Mouse (Mus musculus) c-Kit-negative CD71-positive TER-119-positive erythroid progenitor cells, embryonic 14.5 days (primary cell): ENCODE measurements around the gene Slit1.

Source experiments
- DNase-seq: peaks from one replicate; pipeline ENCODE4 v3.0.0-alpha.2; 2013; ENCODE audit warnings: low read depth, low spot score

Slit1 gene

DNA sequence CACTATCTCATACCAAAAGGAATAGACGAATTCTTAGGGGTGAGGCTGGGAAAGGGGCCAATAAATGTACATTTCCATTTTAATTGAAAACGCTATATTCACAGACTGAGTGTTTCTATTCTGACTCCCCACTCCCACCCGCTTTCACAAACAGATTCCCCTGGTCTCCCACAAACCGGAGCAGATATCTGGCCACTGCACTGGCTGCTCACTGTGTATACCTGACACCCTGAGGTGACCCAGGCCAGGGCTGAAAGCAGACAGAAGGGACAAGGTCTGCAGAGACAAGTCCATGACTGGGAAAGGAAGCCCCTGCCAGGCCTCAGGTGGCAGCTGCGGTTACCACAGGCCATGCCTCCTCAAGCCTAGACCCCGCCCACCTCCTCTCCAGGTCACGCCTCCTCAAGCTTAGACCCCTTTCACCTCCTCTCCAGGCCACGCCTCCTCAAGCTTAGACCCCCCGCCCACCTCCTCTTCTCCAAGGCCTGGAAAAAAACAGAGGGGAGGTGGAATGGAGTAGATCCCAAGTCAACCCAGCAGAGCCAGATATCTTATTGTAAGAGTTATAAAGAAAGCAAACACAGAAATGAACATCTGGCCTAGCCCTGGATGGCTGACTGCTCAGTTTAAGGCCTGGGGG, 18.5 kb downstream of the Slit1 start:
- no peak for DNase-seq

DNA sequence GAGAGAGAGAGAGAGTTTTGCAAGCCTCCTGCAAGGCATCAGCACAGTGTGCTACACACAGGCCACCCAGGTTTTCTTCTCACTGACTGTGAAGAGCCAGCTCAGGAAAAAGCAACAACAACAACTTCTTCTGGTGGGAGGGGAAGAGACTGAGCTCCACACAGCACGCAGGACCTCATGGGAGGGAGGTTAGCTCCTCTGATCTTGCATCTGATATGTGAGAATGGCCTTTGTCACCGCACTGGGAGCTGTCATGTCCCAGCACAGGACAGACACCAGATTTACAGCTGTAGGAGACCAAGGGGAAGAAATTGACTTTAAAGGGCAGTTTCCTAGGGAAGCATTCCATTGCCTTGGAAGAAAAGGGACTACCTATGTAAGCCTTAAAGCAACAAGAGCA, 20.1 kb downstream of the Slit1 start:
- DNase-seq: no peak

DNA sequence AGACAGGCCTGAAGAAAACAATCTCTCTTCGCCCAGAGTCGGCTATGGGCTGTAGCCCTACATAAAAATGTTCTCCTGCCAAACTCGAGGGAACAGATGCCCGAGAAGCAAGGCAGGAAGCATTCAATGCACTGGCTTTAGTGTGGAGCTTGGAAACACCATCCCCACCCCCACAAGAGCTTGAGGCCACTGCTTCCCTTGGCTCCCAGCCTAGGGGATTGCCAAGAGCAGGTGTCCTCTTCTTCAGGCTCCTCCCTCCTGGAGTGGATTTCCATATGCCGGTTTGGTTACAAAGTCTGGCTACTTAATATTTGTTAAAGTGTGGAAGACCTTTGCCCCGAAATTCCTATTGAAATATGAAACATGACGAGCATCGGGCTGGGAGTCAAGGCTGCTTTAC, 24.0 kb downstream of the Slit1 start:
- DNase-seq: no peak

DNA sequence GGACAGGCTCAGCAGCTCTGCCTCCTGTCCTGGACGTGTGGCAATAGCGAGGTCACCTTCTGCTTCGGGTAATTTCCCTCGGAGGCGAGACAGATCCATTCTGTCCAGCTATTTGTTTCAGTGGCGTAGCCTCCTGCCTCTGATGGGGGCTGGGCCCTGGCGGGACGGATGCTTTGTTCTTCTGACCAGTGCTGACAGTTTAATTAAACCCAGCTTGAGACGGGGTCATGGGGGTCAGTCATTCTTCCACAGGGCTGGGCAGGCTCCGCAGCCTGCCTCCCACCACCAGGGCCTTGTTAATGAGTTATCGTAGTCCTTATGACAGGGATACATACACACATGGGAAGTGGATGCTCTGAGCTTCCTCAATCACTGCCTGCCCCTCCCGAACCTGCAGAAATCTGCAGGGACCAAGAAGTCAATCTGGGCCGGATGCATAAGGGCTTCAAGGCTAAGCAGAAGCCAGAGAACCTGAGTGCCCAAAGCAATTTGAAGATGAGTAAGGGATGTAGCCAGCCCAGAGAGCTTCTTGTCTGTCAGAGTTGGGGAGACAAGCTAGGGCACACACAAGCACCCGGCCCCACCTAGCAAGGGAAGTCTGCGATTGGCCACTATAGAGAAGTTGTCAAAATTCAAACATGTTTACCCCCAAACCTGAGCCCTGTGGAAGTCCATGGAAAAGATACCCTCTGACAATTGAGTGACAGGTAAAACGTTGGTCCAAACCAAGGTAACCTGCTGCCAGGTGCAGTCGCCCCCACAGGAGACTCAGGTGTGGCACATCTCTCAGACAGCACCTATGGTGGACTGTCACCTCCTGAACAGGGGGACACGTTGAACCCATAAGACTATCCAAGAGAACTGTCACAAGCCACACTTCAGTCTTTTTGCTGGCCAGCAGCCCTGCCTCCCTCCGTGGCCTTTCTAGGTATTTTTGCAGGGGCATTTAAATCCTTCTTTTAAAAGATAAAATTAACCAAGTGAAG, 26.9 kb downstream of the Slit1 start:
- DNase-seq: no peak

DNA sequence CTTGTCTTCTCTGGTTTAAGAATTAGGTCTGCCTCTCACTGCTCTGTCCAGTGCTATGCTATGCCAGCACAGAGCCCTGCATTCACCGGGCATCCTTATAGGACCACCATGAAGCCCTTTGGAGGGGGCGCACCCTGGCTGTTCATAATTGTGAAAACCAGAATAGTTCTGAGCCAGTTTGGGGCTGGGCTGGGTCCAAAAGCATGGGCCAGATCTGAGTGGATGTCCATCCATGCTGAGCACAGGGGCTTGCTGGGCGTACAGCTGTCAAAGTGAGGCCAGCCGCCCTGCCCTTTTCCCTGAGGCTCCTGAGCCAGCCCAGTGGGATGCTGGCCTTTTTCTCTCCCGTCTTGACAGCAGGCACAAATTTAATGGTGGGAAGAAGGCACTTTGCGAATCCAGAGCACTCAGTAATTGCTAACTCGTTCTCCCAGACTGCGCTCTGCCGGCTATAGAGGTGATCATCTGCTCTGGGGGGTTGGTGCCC, 29.0 kb downstream of the Slit1 start:
- DNase-seq: no peak

DNA sequence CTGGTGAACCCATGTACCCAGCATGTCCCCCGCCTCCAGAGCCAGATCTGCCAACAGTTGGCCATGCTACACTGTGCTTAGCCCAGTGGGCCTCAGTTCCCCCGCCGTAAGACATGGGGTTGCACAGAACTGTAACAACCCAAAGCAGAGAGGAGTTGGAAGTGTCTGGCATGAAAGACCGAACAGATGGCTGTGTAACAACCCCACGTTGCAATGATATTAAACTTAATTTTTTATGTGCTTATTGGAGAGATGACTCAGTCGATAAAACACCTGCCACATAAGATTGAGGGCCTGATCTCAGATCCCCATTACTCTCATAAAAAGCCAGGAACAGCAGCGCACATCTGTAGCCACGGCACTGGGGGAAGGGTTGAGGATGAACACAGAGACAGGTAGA, 30.6 kb downstream of the Slit1 start:
- DNase-seq: no peak

DNA sequence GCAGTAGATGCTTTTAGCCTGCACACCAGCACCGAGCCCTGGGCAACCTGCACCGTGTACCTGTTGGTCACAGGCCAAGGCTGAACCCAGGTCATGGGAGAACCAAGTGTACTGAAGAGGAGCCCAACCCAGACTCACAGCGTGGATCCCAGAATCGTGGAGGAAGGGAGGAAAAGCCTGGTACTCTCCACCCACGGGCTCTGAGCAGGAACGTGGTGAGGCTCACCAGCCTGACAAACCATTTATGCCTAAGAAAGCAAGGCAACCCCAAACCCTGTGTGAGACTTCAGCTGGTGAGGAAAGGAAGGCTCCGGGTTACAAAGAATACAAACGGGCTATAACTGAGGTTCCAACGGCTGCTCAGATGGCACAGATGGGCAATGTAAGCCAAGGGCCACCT, 31.8 kb downstream of the Slit1 start:
- no peak for DNase-seq

DNA sequence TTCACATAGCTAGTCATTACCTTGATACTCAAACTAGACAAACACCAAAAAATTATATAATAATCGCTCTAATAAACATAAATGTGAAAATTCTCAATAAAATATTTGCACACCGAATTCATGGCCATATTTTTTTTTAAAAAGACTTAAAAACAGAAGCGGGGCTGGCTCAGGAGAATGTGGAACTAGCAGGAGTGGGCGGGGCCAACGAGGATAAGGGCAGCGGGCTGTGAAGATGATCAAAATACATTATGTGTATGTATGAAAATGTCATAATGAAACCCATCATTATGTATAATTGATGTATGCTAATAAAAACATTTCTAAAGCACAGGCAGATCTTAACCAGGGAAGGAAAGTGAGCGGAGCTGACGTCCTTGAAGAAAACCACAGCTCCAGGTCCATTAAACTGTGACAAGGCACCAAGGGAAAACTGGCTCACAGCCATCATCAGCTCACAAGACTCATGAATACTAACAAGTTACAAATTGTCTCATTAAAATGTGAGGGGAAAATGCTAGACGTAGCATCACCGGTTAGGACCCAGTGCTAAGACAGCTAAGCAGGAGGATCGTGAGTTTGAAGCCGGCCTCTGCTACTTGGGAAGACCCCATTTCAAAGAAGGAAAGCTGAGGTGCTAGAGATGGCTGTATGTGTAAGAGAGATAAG, 33.8 kb downstream of the Slit1 start:
- DNase-seq: no peak

DNA sequence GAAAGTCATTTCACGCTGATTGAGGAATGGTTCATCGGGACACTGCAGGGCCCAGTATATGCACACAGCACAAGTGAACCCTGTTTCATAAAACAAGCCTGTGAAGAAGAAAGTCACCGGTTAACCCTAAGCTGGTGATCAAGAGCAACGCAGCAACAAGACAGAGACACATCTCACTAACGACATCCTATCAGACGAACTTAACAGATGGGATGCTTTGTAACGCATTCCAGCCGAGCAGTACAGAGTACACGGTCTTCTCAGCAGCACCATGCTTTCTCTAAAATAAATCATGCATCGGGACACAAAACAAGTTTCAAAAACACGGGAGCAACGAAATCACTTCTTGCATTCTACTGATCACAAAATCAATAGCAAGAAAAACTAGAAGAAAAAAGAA, 35.6 kb downstream of the Slit1 start:
- no peak for DNase-seq

DNA sequence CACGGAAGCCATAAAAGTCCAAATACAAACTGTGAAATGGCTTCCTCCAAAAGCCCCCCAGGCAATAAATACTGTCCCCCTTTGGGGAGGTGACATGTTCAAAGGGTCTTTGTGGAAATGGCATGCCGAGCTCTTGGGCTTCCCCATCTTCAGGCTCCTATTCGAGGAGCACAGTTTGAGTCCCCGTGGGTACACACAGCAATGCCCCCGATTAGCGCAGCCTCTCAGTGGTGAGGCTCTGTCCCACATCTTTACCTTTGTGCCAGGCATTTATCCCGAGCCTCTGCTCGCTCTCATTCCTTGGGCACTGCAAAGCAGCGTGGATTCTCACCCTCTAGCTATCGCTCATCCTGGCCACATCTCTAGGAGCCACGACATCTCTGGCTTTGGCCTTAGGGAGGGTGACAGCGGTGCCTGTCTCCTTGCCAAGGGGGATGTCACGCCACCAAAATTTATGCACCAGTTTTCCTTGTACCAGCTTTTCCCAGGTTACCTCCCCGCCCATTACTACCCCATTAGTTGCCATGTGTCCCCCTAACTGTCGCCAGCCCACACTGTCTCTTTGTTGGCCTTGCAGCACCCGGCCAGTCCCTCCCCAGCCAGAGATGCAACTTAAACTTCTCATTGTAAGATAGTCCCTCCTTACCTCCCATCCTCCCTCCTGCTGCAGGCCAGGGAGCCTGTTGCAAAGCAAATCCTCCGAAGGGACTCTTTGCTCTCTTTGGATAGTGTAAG, 37.2 kb downstream of the Slit1 start:
- no peak for DNase-seq

DNA sequence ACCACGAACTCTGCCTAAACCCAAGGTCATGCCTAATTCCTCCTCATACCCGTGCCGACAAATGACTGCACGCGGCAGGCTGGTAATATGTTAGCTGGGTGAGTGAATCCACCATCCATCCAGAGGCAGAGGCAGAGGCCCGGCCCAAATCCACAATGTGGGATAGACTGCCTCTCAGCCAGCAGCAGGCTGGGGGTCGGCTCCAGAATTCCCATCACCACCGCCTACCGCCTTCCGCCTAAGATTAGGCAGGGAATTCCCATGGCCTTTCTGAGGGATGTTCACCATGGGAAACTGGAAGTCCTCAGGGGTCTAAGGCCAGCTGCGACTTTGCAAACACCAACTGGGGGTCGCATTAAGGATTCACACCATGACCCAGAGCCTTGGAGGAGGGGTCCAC, 38.0 kb downstream of the Slit1 start:
- no peak for DNase-seq

DNA sequence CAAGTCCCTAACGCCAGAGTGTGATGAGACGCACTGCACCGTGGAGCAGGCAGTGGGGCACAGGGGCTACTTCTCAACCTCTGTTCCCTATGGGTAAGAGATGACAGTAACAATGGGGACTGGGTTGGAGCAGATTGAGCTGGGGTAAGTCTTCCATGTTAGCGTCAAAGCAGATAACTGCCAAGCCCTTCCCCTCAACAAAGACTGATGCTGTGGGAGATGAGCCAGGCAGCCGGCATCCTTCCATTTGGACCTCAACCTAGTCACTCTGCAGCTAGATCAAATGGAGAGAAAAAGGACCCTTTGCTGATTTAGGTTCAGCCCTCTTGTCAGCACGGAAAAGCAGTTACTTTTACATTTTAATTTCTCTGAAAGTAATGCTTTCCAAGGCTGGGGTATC, 40.8 kb downstream of the Slit1 start:
- DNase-seq: no peak

DNA sequence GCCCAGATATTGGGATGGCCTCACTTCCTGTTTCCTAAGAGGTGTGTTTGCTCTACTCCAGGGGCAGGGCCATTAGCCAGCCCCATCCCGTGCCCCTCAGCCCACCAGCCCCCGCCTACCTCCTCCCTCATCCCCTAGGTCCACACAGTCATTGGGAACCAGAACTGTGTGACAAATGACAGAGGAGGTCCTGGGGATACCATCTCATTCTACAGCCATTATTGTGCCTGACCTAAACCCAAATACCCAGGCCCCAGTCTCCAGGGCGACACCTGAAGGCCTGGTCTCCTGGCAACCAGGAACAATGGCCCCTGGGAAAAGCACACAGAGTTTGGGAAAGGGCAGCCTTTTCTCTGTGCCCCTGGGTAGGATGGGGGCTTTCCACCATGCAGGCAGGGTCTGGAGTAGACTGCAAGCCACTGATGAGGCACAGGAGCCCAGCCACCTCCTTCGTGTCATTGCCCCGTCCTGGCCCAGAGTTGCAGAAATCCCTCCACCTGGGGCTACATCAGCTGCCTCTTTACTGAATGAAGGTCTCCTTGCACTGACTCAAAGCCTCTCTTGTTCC, 44.5 kb downstream of the Slit1 start:
- DNase-seq: no peak

DNA sequence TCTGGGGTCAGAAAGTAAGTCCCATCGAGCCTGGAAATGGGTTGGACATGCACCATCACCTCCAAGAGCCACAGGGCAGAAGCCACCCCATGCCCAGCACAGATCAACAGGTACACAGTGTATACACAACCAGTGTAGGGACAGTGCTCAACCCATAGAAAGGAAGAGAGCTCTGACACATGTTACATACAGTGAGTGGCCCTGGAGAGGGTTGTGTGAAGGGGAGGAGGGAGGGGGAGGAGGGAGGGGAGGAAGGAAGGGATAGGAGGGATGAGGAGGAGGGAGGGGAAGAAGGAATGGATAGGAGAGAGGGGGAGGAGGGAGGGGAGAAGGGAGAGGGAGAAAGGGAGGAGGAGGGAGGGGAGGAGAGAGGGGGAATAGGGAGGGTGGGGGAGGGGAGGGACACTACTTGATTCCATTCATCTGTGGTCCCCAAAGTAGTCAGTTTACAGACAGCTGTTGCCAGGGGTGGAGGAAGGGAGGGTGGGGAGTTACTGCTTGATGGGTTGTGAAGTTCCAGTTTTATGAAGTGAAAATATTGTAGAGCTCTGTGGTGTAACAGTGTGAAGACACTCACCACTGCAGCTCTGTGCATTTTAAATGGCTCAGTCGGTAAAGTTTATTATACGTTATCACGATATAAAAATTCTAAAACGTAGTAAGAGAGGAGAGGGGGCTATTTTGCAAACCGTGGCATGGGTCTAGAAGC, 45.5 kb downstream of the Slit1 start:
- DNase-seq: no peak

DNA sequence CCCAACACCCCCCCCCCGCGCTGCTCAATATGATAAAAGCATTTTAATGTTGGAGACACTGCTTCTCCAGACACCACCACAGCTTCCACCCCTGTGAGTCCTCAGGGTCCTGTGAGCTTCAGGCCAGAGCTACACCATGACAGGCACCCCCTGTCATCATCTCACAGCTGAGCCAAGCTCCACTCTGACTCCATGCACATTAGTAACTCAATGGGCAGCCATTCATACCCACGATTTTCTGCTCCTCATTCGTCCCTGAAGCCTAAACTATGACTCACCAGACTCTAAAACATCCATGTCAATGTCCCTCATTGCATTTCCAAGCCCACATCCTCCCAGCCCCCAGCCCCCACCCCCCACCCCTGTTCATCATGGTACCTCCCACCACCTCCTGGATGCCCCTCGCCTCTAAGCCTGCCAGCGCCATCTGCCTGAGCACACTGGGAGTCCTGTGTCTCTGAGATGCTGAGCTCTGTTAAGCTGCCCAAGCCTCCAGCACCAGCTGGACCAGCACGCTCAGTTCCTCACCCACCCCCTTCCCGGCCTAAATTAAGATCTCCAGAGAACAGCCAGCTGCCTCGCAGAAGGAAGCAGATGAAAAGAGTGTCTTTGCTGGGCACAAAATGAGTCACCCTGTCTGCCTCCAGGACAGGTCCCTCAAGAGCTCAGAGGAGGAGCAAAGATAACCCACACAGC, 46.2 kb downstream of the Slit1 start:
- DNase-seq: no peak

DNA sequence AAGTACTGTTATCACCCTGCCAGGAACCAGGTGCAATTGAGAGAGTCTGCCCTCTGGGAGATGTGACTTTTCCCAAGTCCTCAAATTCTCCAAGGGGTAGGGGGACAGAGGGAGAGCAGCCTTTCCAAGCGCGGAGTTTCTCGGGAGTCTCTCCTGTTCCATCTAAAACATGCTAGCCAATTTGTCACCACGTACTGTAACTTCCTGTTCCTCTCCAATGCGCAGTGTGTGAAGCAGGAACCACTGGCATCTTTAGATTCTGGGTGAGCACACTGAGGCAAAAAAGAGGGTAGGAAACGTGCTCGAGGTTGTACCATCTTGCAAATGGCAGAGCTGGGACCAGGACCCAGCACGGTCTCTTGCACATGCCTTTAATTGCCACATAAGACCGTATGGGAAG, 47.0 kb downstream of the Slit1 start:
- DNase-seq: no peak

DNA sequence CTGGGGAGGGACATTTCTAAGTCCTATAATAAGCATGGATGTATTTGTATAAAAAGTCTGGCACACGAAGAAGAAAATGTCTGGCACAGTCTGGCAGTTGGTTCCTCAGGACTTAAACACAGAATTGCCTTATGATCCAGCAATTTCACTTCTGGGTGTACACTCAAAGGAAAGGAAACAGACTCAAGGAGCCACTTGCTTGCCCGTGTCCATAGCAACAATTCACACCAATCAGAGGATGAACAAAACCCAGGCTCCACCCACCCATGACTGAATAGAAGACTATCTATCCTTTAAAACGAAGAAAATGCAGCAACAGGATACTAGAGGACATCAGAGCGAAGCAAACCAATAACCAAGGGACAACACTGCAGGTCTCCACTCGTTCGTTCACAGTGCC, 48.4 kb downstream of the Slit1 start:
- no peak for DNase-seq

DNA sequence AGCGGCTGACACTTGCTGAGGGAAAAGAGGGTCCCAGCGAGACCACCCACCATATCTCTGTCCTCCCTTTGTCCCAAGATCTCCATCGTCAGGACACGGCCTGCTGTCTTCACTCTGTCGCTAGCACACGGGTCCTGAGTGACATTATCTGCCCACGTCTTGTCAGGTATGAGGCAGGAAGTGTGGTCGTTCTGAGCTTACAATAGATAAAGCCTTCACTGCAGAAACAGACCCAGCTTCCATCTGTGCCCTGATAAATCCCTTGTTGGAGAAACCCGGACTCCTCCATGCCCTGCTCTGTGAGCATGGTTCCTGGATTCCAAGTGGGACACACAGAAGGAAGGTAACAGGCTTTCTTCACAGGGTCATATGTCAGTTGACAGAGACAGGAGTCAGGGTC, 48.9 kb downstream of the Slit1 start:
- DNase-seq: no peak

DNA sequence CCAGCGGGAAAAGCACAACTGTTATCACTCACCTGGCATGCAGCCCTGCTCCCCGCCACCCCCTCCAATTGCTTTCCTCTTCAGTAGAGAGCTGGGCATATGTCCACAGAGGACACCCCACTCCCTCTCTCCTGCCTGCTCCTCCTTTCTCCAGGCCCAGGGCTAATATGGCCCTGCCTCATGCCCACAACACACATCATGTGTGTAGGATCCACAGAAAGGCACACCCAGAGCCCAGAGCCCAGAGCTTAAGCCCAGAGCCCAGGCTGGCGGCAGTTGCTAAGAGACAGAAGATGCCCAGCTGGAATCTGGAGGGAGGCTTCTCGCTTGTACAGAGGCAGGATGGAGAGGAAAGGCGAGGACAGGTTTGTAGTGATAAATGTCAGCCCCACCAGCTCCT, 49.7 kb downstream of the Slit1 start:
- no peak for DNase-seq

DNA sequence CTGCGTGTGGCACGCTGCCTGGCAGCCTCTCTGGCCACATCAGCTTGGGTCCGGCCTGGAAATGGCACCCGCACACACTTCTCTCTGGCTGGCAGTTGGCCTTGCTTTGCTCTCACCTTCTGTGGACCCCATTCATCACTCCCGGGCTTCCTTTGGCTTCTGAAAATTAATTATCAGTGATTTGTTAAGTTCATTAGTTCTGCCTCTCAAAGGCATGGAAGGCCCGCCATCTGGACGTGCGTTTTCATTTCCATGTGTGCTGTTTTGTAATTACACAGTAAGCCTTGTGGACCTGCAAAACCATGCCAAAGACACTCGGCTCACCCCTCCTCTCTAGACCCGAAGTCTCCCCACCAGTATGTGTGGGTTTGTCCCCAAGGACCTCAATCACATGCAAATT, 53.4 kb downstream of the Slit1 start:
- DNase-seq: no peak
